19 mouse cellular contexts compared by ENCODE assay signal in genomic region chr3:94481429-94481828, GRCm38 (mm10). TPM values are rescaled to one million over a fixed set of nuclear protein-coding genes. Genes with fewer than 3 reads are reported as not detected.
DNase-seq lines count a peak whose midpoint lies in the region; ATAC-seq and TF ChIP-seq lines count a peak whose summit lies in the region.
"Had no signal": no experiment of that assay in that cellular context is flagged by ENCODE, and none has a peak within 500 bp of the region (broad histone marks: within the 10 kb centered on the region; RNA-seq: fewer than 3 reads in every experiment).

No protein-coding gene starts in this region.

- WGBS in forebrain, embryonic 13.5 days, result 57% methylated on average over 4 of the region's 4 CpGs
- WGBS in hindbrain, embryonic 14.5 days, result 69% methylated on average over 4 of the region's 4 CpGs
- WGBS in midbrain, postnatal 0 days, result 68% methylated on average over 4 of the region's 4 CpGs
- 61% methylated on average over 4 of the region's 4 CpGs for WGBS in embryonic facial prominence, embryonic 10.5 days

- TF ChIP-seq CTCF in gastrocnemius, adult 2 months (IDR thresholded peaks at IDR 0.05), result no peak
- TF ChIP-seq CTCF in midbrain, postnatal 0 days (IDR thresholded peaks at IDR 0.05), result no peak

- H3K36me3 ChIP-seq in forebrain, embryonic 13.5 days (ENCODE audit: poor library complexity, severe bottlenecking), result peaks cover 38% of the 10 kb centered on the region
- H3K36me3 ChIP-seq in hindbrain, embryonic 14.5 days (replicated peaks; ENCODE audit: control insufficient read depth, insufficient read depth), result peaks cover 46% of the 10 kb centered on the region
- peaks cover 5% of the 10 kb centered on the region for H3K36me3 ChIP-seq in midbrain, postnatal 0 days (ENCODE audit: insufficient read depth, low read length)
- H3K36me3 ChIP-seq in embryonic facial prominence, embryonic 10.5 days (replicated peaks), result no peaks in the 10 kb centered on the region

- no peaks in the 10 kb centered on the region for H3K9me3 ChIP-seq in forebrain, embryonic 13.5 days (replicated peaks)
- no peaks in the 10 kb centered on the region for H3K9me3 ChIP-seq in hindbrain, embryonic 14.5 days (ENCODE audit: control insufficient read depth, low read length)
- H3K9me3 ChIP-seq in midbrain, postnatal 0 days (ENCODE audit: low read length), result no peaks in the 10 kb centered on the region
- no peaks in the 10 kb centered on the region for H3K9me3 ChIP-seq in embryonic facial prominence, embryonic 10.5 days

- peak; percentile 81 for DNase-seq in gastrocnemius, adult 2 months
- no peak for DNase-seq in gastrocnemius, postnatal 36 days
- no peak for DNase-seq in hindbrain, embryonic 14.5 days (ENCODE audit: low spot score)
- no peak for DNase-seq in midbrain, postnatal 0 days (ENCODE audit: low spot score)
- DNase-seq in embryonic facial prominence, embryonic 10.5 days (ENCODE audit: low spot score), result no peak
- no peak for DNase-seq in kidney, postnatal 4 days
- DNase-seq: heart, postnatal 36 days; kidney, adult 18-20 months; liver; lung, embryonic 14.5 days; spleen, adult 18-20 months had no signal

- ATAC-seq in forebrain, embryonic 13.5 days, result no peak
- ATAC-seq in hindbrain, embryonic 14.5 days (ENCODE audit: low FRiP score), result no peak
- ATAC-seq in midbrain, postnatal 0 days (ENCODE audit: low FRiP score), result no peak

- peak overlapping the region; percentile 79 for H3K4me2 ChIP-seq in forebrain, embryonic 13.5 days
- H3K4me2 ChIP-seq in hindbrain, embryonic 14.5 days (replicated peaks), result peak overlapping the region; percentile 74; the same call in 1 of the 2 replicates
- no peak overlapping the region for H3K4me2 ChIP-seq in midbrain, postnatal 0 days (ENCODE audit: low read depth, low read length, poor library complexity, severe bottlenecking)
- H3K4me2 ChIP-seq: heart, embryonic 11.5 days; lung, embryonic 14.5 days had no signal

- intact Hi-C loops in gastrocnemius, adult 2 months (cut with DNase I), result no loop called here
- intact Hi-C loops in gastrocnemius, postnatal 36 days (cut with DNase I), result no loop called here

- no peak overlapping the region for H3K9ac ChIP-seq in forebrain, embryonic 13.5 days
- H3K9ac ChIP-seq in hindbrain, embryonic 14.5 days, result no peak overlapping the region
- no peak overlapping the region for H3K9ac ChIP-seq in midbrain, postnatal 0 days (replicated peaks; ENCODE audit: low read length, poor library complexity, severe bottlenecking)
- H3K9ac ChIP-seq: lung, embryonic 14.5 days had no signal

- H3K4me3 ChIP-seq in gastrocnemius, adult 2 months, result no peak overlapping the region
- H3K4me3 ChIP-seq in forebrain, embryonic 13.5 days, result no peak overlapping the region
- no peak overlapping the region for H3K4me3 ChIP-seq in hindbrain, embryonic 14.5 days (replicated peaks; ENCODE audit: low read length)
- no peak overlapping the region for H3K4me3 ChIP-seq in midbrain, postnatal 0 days (ENCODE audit: low read depth, low read length)
- H3K4me3 ChIP-seq in embryonic facial prominence, embryonic 10.5 days, result no peak overlapping the region

- H3K4me1 ChIP-seq in forebrain, embryonic 13.5 days, result peaks cover 92% of the 10 kb centered on the region
- peaks cover 80% of the 10 kb centered on the region for H3K4me1 ChIP-seq in hindbrain, embryonic 14.5 days (replicated peaks; ENCODE audit: control insufficient read depth, insufficient read depth, low read length)
- peaks cover 40% of the 10 kb centered on the region for H3K4me1 ChIP-seq in midbrain, postnatal 0 days (ENCODE audit: insufficient read depth, low read length)
- H3K4me1 ChIP-seq in embryonic facial prominence, embryonic 10.5 days, result peaks cover 72% of the 10 kb centered on the region

- no peaks in the 10 kb centered on the region for H3K27me3 ChIP-seq in forebrain, embryonic 13.5 days
- no peaks in the 10 kb centered on the region for H3K27me3 ChIP-seq in hindbrain, embryonic 14.5 days (ENCODE audit: control insufficient read depth, insufficient read depth, low read length)
- no peaks in the 10 kb centered on the region for H3K27me3 ChIP-seq in midbrain, postnatal 0 days (ENCODE audit: insufficient read depth, low read length)
- peaks cover 39% of the 10 kb centered on the region for H3K27me3 ChIP-seq in embryonic facial prominence, embryonic 10.5 days (replicated peaks; ENCODE audit: low read depth, poor library complexity, severe bottlenecking)

- peak overlapping the region; percentile 66 for H3K27ac ChIP-seq in gastrocnemius, adult 2 months
- H3K27ac ChIP-seq in forebrain, embryonic 13.5 days, result no peak overlapping the region
- no peak overlapping the region for H3K27ac ChIP-seq in hindbrain, embryonic 14.5 days
- 0 out of 2 replicates have a peak overlapping the region, but pooled peaks have one; percentile 26 for H3K27ac ChIP-seq in midbrain, postnatal 0 days (ENCODE audit: low read depth, low read length)
- H3K27ac ChIP-seq in embryonic facial prominence, embryonic 10.5 days (replicated peaks), result no peak overlapping the region
- H3K27ac ChIP-seq: stomach, postnatal 0 days had no signal

RNA-seq across cellular contexts. Expression of gene Riiad1, which starts 1.3 kb away (rescaled TPM):
- 10 to 100 TPM; 11.2 to 11.4 TPM for total RNA-seq in gastrocnemius, adult 2 months (2021)
- 1 to 10 TPM; 5.5 to 8.3 TPM for total RNA-seq in gastrocnemius, postnatal 36 days (2021)
- 20.2 and 22.8 TPM in 2 replicates for polyA plus RNA-seq in forebrain, embryonic 13.5 days (2015; fragmentation: Nextera tagmentation; extraction: Ambion mirVana)
- 15.8 and 24.9 TPM in 2 replicates for polyA plus RNA-seq in hindbrain, embryonic 14.5 days (2014; fragmentation: Nextera tagmentation; extraction: Ambion mirVana)
- total RNA-seq in midbrain, postnatal 0 days (2014; rRNA removed), result 6.6 and 6.7 TPM in 2 replicates
- polyA plus RNA-seq in midbrain, postnatal 0 days (2015; fragmentation: Nextera tagmentation; extraction: Ambion mirVana), result 19.4 and 23.3 TPM in 2 replicates
- 1.8 and 3.2 TPM in 2 replicates for polyA plus RNA-seq in embryonic facial prominence, embryonic 10.5 days (2016; fragmentation: Nextera tagmentation; extraction: Ambion mirVana)
- total RNA-seq: common myeloid progenitor, adult 5-6 weeks; ES-E14 had no signal

RNA-seq across cellular contexts. Expression of gene Celf3, which starts 3.3 kb away (rescaled TPM):
- not detected for total RNA-seq in gastrocnemius, adult 2 months (2021)
- total RNA-seq in gastrocnemius, postnatal 36 days (2021), result not detected
- polyA plus RNA-seq in forebrain, embryonic 13.5 days (2015; fragmentation: Nextera tagmentation; extraction: Ambion mirVana), result 320 and 332 TPM in 2 replicates
- 182 and 237 TPM in 2 replicates for polyA plus RNA-seq in hindbrain, embryonic 14.5 days (2014; fragmentation: Nextera tagmentation; extraction: Ambion mirVana)
- total RNA-seq in midbrain, postnatal 0 days (2014; rRNA removed), result 203 and 205 TPM in 2 replicates
- 187 and 219 TPM in 2 replicates for polyA plus RNA-seq in midbrain, postnatal 0 days (2015; fragmentation: Nextera tagmentation; extraction: Ambion mirVana)
- polyA plus RNA-seq in embryonic facial prominence, embryonic 10.5 days (2016; fragmentation: Nextera tagmentation; extraction: Ambion mirVana), result 25.4 and 28.7 TPM in 2 replicates
- total RNA-seq: common myeloid progenitor, adult 5-6 weeks had no signal

RNA-seq across cellular contexts. Expression of gene Oaz3, which starts 37.7 kb away (rescaled TPM):
- not detected for total RNA-seq in gastrocnemius, adult 2 months (2021)
- total RNA-seq in gastrocnemius, postnatal 36 days (2021), result not detected
- polyA plus RNA-seq in forebrain, embryonic 13.5 days (2015; fragmentation: Nextera tagmentation; extraction: Ambion mirVana), result 1.2 and 1.4 TPM in 2 replicates
- 0.89 and 1.2 TPM in 2 replicates for polyA plus RNA-seq in hindbrain, embryonic 14.5 days (2014; fragmentation: Nextera tagmentation; extraction: Ambion mirVana)
- total RNA-seq in midbrain, postnatal 0 days (2014; rRNA removed), result not detected in 2 replicates
- 0.68 and 1.1 TPM in 2 replicates for polyA plus RNA-seq in midbrain, postnatal 0 days (2015; fragmentation: Nextera tagmentation; extraction: Ambion mirVana)
- polyA plus RNA-seq in embryonic facial prominence, embryonic 10.5 days (2016; fragmentation: Nextera tagmentation; extraction: Ambion mirVana), result 0.56 and 0.60 TPM in 2 replicates
- total RNA-seq: adrenal gland, postnatal 4 days; common myeloid progenitor, adult 5-6 weeks; heart, postnatal 36 days; left cerebral cortex, postnatal 10 days; megakaryocyte progenitor cell, adult 5-6 weeks had no signal

RNA-seq across cellular contexts. Expression of gene Mrpl9, which starts 38.3 kb away (rescaled TPM):
- 10 to 100 TPM; 29.5 to 37.2 TPM for total RNA-seq in gastrocnemius, adult 2 months (2021)
- total RNA-seq in gastrocnemius, postnatal 36 days (2021), result 10 to 100 TPM; 34.6 to 34.7 TPM
- polyA plus RNA-seq in forebrain, embryonic 13.5 days (2015; fragmentation: Nextera tagmentation; extraction: Ambion mirVana), result 62.8 and 62.9 TPM in 2 replicates
- polyA plus RNA-seq in hindbrain, embryonic 14.5 days (2014; fragmentation: Nextera tagmentation; extraction: Ambion mirVana), result 58.4 and 59.9 TPM in 2 replicates
- total RNA-seq in midbrain, postnatal 0 days (2014; rRNA removed), result 52.5 and 56.8 TPM in 2 replicates
- 56.1 and 58.7 TPM in 2 replicates for polyA plus RNA-seq in midbrain, postnatal 0 days (2015; fragmentation: Nextera tagmentation; extraction: Ambion mirVana)
- polyA plus RNA-seq in embryonic facial prominence, embryonic 10.5 days (2016; fragmentation: Nextera tagmentation; extraction: Ambion mirVana), result 68.5 and 71.4 TPM in 2 replicates

Comparison
In these comparisons a context has a peak if more than half of its experiments do, and no peak if none do; other contexts are left out.
1. H3K27ac ChIP-seq: peak in gastrocnemius, adult 2 months (single experiment) and midbrain, postnatal 0 days (single experiment); none in forebrain, embryonic 13.5 days (single experiment), hindbrain, embryonic 14.5 days (single experiment) and embryonic facial prominence, embryonic 10.5 days (single experiment).